Mouse (Mus musculus): ENCODE results near the gene Sertad2. TPM values are rescaled to one million over a fixed set of nuclear protein-coding genes. Genes with fewer than 3 reads are reported as not detected.

Sertad2 gene
- total and polyA plus RNA-seq, 3 experiments, result 5.9 to 13.1 (median 6.0) TPM

- dilution Hi-C loops (cut with MboI; ENCODE audit: extremely low pct_ligation_motif_present, extremely low pct_unique_long_range_greater_than_20kb, low sequenced_read_pairs) (no loop called here), in situ Hi-C loops (cut with MboI; ENCODE audit: low pct_ligation_motif_present, low pct_unique_long_range_greater_than_20kb, low sequenced_read_pairs) (no loop called here)
- no peak overlapping the region for H3K27ac ChIP-seq (ENCODE audit: insufficient read depth, low read depth)
- peaks cover 3 to 38% of the 10 kb centered on the region in 2 experiments; a peak in 3 of 4 replicates for H3K4me1 ChIP-seq (ENCODE audit: control insufficient read depth in 1 of 2, insufficient read depth in 2 of 2)
- no peak overlapping the region for H3K4me3 ChIP-seq (replicated peaks in 1 of 3; ENCODE audit: low read depth in 2 of 3, low read length in 2 of 3, poor library complexity in 1 of 3)
- TF ChIP-seq RAD21 (IDR thresholded peaks at IDR 0.05; ENCODE audit: low read depth, low read length) (no peak), MAX (IDR thresholded peaks at IDR 0.05; ENCODE audit: low read length) (no peak), MXI1 (IDR thresholded peaks at IDR 0.05; ENCODE audit: low read depth, low read length) (no peak), BHLHE40 (IDR thresholded peaks at IDR 0.05; ENCODE audit: low read depth, low read length) (no peak), E2F4 (IDR thresholded peaks at IDR 0.05; ENCODE audit: insufficient replicate concordance, low read depth, low read length) (no peak), ZC3H11A (IDR thresholded peaks at IDR 0.05; ENCODE audit: low read depth, low read length) (no peak), USF1 (IDR thresholded peaks at IDR 0.05; ENCODE audit: low read depth, low read length) (no peak), MAFK (IDR thresholded peaks at IDR 0.05; ENCODE audit: insufficient replicate concordance, low read length) (no peak), POLR2AphosphoS2 (IDR thresholded peaks at IDR 0.05; ENCODE audit: low read depth, low read length) (no peak), SMC3 (IDR thresholded peaks at IDR 0.05; ENCODE audit: low read depth, low read length) (no peak), ELF1 (IDR thresholded peaks at IDR 0.05; ENCODE audit: low read depth, low read length) (no peak), JUN (IDR thresholded peaks at IDR 0.05; ENCODE audit: insufficient read depth, low read depth, low read length) (no peak), GABPA (IDR thresholded peaks at IDR 0.05; ENCODE audit: insufficient replicate concordance, low read depth, low read length) (no peak), TCF12 (IDR thresholded peaks at IDR 0.05; ENCODE audit: low read depth, low read length) (no peak), CHD2 (IDR thresholded peaks at IDR 0.05; ENCODE audit: low read length) (no peak), ZNF384 (IDR thresholded peaks at IDR 0.05; ENCODE audit: low read depth, low read length) (no peak), UBTF (IDR thresholded peaks at IDR 0.05; ENCODE audit: low read depth, low read length) (no peak), ZMIZ1 (IDR thresholded peaks at IDR 0.05; ENCODE audit: low read depth, low read length) (no peak), MAZ (IDR thresholded peaks at IDR 0.05; ENCODE audit: low read depth, low read length) (no peak), HCFC1 (IDR thresholded peaks at IDR 0.05; ENCODE audit: low read depth, low read length) (no peak)
- peaks cover 7% of the 10 kb centered on the region; the same call in 1 of the 2 replicates for H3K79me2 ChIP-seq (replicated peaks; ENCODE audit: control insufficient read depth, extremely low read depth, insufficient read depth, poor library complexity, severe bottlenecking)
- no peak overlapping the region for H3K9ac ChIP-seq (ENCODE audit: insufficient read depth, low read depth)
- no peak for DNase-seq (ENCODE audit: extremely low read depth)
- H3K36me3 ChIP-seq (replicated peaks in 1 of 2; ENCODE audit: control insufficient read depth in 1 of 2, insufficient read depth in 1 of 2, low read length in 1 of 2), result peaks cover 19 to 49% of the 10 kb centered on the region in 2 experiments
- no peaks in the 10 kb centered on the region for H3K9me3 ChIP-seq (replicated peaks; ENCODE audit: low read length)
- H3K4me2 ChIP-seq (ENCODE audit: insufficient read depth, low read depth, poor library complexity, severe bottlenecking), result no peak overlapping the region
- H3K27me3 ChIP-seq (replicated peaks), result no peaks in the 10 kb centered on the region
Measured at GRCm38 (mm10) chr11:20647902-20648625, 105.0 kb downstream of the Sertad2 start.
